Mouse (Mus musculus) A20 (cell line): ENCODE data around the gene Cntd1.
"Not testable (repeated sequence)": the region's sequence is repeated elsewhere in the genome, so short reads cannot be mapped to it uniquely, and the experiment has no call there.

Source experiments
- DNase-seq: peaks from one replicate; pipeline ENCODE4 v3.0.0-alpha.2; 2011; ENCODE audit warnings: low read depth, low spot score

Gene Cntd1

DNA sequence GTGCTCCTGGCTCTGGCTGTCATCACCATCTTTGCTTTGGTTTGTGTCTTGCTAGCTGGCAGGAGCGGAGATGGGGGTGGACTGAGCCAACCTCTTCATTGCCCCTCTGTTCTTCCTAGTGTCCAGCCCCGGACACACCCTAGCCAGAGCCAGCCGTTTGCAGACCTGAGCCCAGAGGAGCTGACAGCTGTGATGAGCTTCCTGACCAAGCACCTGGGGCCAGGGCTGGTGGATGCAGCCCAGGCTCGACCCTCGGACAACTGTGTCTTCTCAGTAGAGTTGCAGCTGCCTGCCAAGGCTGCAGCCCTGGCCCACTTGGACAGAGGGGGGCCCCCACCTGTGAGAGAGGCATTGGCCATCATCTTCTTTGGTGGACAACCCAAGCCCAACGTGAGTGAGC lies 52.1 kb downstream of the Cntd1 start:
- not testable (repeated sequence) for DNase-seq

DNA sequence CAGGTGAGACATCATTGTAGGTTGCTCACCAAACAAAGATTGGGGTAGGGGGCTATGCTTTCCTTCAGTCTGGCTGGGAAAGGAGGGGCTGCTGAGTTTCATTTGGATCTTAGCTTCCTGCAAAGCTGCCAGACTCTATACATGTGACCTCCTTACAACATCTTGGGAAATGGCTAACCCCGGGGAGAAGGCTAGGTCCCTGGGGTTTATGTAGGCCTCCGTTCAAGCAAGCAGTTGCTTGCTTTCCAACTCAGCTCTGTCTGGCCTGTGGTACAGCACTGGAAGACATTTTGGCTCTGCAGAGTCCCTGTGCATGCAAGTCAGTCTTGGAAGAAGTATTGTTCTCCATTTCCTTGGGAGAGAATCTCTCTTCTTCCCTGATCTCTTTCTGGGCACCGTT lies 53.7 kb downstream of the Cntd1 start:
- DNase-seq = no peak

DNA sequence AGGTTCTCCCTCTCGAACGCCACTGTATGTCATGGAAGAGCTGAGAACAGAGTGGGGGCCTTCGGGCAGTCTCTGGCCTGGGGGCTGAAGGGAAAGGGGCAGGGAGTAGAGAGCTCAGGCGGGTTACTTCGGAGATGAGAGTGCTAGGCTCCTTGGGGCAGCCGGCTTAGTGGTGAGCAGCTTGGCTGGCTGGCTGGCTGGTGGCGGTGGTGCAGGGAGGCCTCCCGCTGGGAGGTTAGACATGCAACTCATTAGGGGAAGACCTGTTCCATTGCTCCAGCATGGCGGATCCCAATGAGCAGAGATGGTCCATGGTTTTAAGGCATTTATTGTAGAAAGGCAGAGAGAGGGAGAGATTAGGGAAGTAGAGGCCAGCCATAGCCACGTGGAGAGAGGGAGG lies 55.2 kb downstream of the Cntd1 start:
- peak; percentile 12 for DNase-seq

DNA sequence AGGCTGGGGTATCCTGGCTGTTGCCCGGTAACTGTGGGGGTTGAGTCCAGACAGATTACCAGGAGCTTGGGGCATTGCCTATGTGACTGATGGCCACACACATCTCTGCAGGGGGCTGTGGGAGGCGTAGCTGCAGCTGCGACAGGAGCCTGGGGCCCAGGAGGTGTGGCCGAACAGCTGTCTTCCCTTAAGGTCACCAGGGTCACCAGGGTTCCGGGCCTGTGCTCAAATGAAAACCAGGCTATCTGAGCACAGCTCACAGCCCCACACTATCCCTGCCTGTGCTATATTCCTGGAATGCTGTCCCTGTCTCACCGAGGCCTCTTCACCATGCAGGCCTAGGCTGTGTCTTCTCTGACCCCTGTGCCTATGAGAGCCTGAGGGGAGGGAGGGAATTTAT lies 55.7 kb downstream of the Cntd1 start:
- peak; percentile 53 for DNase-seq

DNA sequence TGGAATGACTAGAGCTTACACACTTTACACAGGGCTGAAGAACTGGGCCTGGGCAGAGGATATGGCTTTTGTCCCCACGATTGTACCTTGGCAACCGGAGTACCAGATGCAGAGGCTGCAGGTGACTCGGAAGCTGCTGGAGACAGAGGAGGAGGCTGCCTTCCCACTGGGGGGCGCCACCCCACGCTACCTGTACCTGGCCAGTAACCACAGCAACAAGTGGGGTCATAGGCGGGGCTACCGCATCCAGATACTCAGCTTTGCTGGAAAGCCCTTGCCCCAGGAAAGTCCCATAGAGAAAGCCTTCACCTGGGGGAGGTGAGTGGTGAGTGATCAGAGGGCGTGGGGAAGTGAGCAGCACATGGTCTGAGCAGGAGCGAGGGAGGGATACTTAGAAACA lies 56.9 kb downstream of the Cntd1 start:
- DNase-seq = peak; percentile 13

DNA sequence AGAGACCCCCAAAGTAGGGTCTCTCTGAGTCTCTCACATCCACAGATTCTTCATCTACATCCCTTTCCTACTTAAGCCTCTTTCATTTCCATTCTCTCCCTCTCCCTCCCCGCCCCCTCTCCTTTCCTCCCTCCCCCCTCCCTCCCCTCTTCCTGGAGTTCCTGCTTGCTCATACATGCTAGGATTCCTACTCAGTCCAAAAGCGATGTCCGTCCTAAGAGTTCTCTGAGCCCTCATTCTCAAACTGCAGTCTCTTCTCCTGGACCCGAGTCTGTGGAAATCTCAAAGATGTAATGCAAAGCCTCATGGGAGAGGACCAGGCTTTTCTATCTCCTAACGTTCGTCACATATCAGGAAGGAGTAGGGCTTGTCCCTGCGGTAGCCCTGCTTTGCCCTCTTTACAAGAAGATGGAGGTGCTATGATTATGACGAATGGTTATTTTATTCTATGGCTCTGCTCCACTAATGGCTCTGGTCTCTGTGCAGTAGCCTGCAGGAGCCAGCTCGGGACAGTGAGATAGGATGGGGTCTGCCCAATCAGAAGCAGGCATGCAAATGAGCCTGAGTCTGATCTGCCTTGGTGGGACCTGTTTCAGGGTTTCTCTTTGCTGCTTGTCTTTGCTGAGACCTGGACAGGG lies 59.4 kb downstream of the Cntd1 start:
- DNase-seq = peak; percentile 17
